Mouse (Mus musculus): Measurements from ENCODE around the gene Apbb2. TPM values are rescaled to one million over a fixed set of nuclear protein-coding genes. Genes with fewer than 3 reads are reported as not detected.

Gene Apbb2
- polyA plus RNA-seq, 1 experiment = 22.6 TPM

GRCm38 (mm10) chr5:66345140-66345539 is 273.4 kb downstream of the Apbb2 start:
- Histone ChIP-seq H3K36me3 (ENCODE audit: control insufficient read depth, insufficient read depth) (peaks cover 9% of the 10 kb centered on the region), H3ac (ENCODE audit: control insufficient read depth, insufficient read length, low read depth) (no peak overlapping the region), H3K79me2 (ENCODE audit: control insufficient read depth, insufficient read depth) (no peaks in the 10 kb centered on the region), H3K79me3 (ENCODE audit: low read depth) (no peaks in the 10 kb centered on the region), H3K27me3 (ENCODE audit: control insufficient read depth, insufficient read depth, insufficient read length) (no peaks in the 10 kb centered on the region), H3K4me3 (ENCODE audit: insufficient read depth, poor library complexity, severe bottlenecking) (no peak overlapping the region)
- TF ChIP-seq CEBPB (IDR thresholded peaks at IDR 0.05; ENCODE audit: low read depth) = no peak
- no peak for TF ChIP-seq USF1 (IDR thresholded peaks at IDR 0.05; ENCODE audit: low read depth)
- no peak for TF ChIP-seq FOSL1 (IDR thresholded peaks at IDR 0.05; ENCODE audit: insufficient read depth, low read length, poor library complexity, severe bottlenecking)
- TF ChIP-seq CTCF (IDR thresholded peaks at IDR 0.05; ENCODE audit: control insufficient read depth, insufficient read depth, insufficient read length) = no peak
- no peak for TF ChIP-seq MYOG (IDR thresholded peaks at IDR 0.05; ENCODE audit: control insufficient read depth, extremely low read depth, insufficient read length)
- no peak for TF ChIP-seq MAX (IDR thresholded peaks at IDR 0.05)
- TF ChIP-seq MYOD1 (IDR thresholded peaks at IDR 0.05; ENCODE audit: control insufficient read depth, insufficient read length, low read depth) = no peak

GRCm38 (mm10) chr5:66344182-66344581 is 274.4 kb downstream of the Apbb2 start:
- Histone ChIP-seq H3ac (ENCODE audit: control insufficient read depth, insufficient read length, low read depth) (no peak overlapping the region), H3K36me3 (ENCODE audit: control insufficient read depth, insufficient read depth) (no peaks in the 10 kb centered on the region), H3K79me3 (ENCODE audit: low read depth) (no peaks in the 10 kb centered on the region), H3K79me2 (ENCODE audit: control insufficient read depth, insufficient read depth) (no peaks in the 10 kb centered on the region), H3K27me3 (ENCODE audit: control insufficient read depth, insufficient read depth, insufficient read length) (no peaks in the 10 kb centered on the region), H3K4me3 (ENCODE audit: insufficient read depth, poor library complexity, severe bottlenecking) (no peak overlapping the region)
- no peak for TF ChIP-seq FOSL1 (IDR thresholded peaks at IDR 0.05; ENCODE audit: insufficient read depth, low read length, poor library complexity, severe bottlenecking)
- no peak for TF ChIP-seq MYOG (IDR thresholded peaks at IDR 0.05; ENCODE audit: control insufficient read depth, extremely low read depth, insufficient read length)
- TF ChIP-seq CTCF (IDR thresholded peaks at IDR 0.05; ENCODE audit: control insufficient read depth, insufficient read depth, insufficient read length) = no peak
- no peak for TF ChIP-seq CEBPB (IDR thresholded peaks at IDR 0.05; ENCODE audit: low read depth)
- TF ChIP-seq USF1 (IDR thresholded peaks at IDR 0.05; ENCODE audit: low read depth) = no peak
- TF ChIP-seq MAX (IDR thresholded peaks at IDR 0.05) = no peak
- TF ChIP-seq MYOD1 (IDR thresholded peaks at IDR 0.05; ENCODE audit: control insufficient read depth, insufficient read length, low read depth) = no peak

- Histone ChIP-seq H3ac (ENCODE audit: control insufficient read depth, insufficient read length, low read depth) (no peak overlapping the region), H3K36me3 (ENCODE audit: control insufficient read depth, insufficient read depth) (no peaks in the 10 kb centered on the region), H3K79me3 (ENCODE audit: low read depth) (no peaks in the 10 kb centered on the region), H3K27me3 (ENCODE audit: control insufficient read depth, insufficient read depth, insufficient read length) (no peaks in the 10 kb centered on the region), H3K4me3 (ENCODE audit: insufficient read depth, poor library complexity, severe bottlenecking) (no peak overlapping the region), H3K79me2 (ENCODE audit: control insufficient read depth, insufficient read depth) (no peaks in the 10 kb centered on the region)
- TF ChIP-seq MYOG (IDR thresholded peaks at IDR 0.05; ENCODE audit: control insufficient read depth, extremely low read depth, insufficient read length) (no peak), USF1 (IDR thresholded peaks at IDR 0.05; ENCODE audit: low read depth) (no peak), CTCF (IDR thresholded peaks at IDR 0.05; ENCODE audit: control insufficient read depth, insufficient read depth, insufficient read length) (no peak), FOSL1 (IDR thresholded peaks at IDR 0.05; ENCODE audit: insufficient read depth, low read length, poor library complexity, severe bottlenecking) (no peak), MYOD1 (IDR thresholded peaks at IDR 0.05; ENCODE audit: control insufficient read depth, insufficient read length, low read depth) (no peak), MAX (IDR thresholded peaks at IDR 0.05) (no peak), CEBPB (IDR thresholded peaks at IDR 0.05; ENCODE audit: low read depth) (no peak)
Observed at GRCm38 (mm10) chr5:66342285-66342684, 276.3 kb downstream of the Apbb2 start.

GRCm38 (mm10) chr5:66341848-66342247 is 276.7 kb downstream of the Apbb2 start:
- Histone ChIP-seq H3ac (ENCODE audit: control insufficient read depth, insufficient read length, low read depth) (no peak overlapping the region), H3K79me2 (ENCODE audit: control insufficient read depth, insufficient read depth) (no peaks in the 10 kb centered on the region), H3K36me3 (ENCODE audit: control insufficient read depth, insufficient read depth) (no peaks in the 10 kb centered on the region), H3K4me3 (ENCODE audit: insufficient read depth, poor library complexity, severe bottlenecking) (no peak overlapping the region), H3K27me3 (ENCODE audit: control insufficient read depth, insufficient read depth, insufficient read length) (no peaks in the 10 kb centered on the region), H3K79me3 (ENCODE audit: low read depth) (no peaks in the 10 kb centered on the region)
- no peak for TF ChIP-seq MYOD1 (IDR thresholded peaks at IDR 0.05; ENCODE audit: control insufficient read depth, insufficient read length, low read depth)
- no peak for TF ChIP-seq MAX (IDR thresholded peaks at IDR 0.05)
- TF ChIP-seq MYOG (IDR thresholded peaks at IDR 0.05; ENCODE audit: control insufficient read depth, extremely low read depth, insufficient read length) = no peak
- TF ChIP-seq CEBPB (IDR thresholded peaks at IDR 0.05; ENCODE audit: low read depth) = no peak
- TF ChIP-seq CTCF (IDR thresholded peaks at IDR 0.05; ENCODE audit: control insufficient read depth, insufficient read depth, insufficient read length) = no peak
- no peak for TF ChIP-seq FOSL1 (IDR thresholded peaks at IDR 0.05; ENCODE audit: insufficient read depth, low read length, poor library complexity, severe bottlenecking)
- TF ChIP-seq USF1 (IDR thresholded peaks at IDR 0.05; ENCODE audit: low read depth) = no peak

- no peaks in the 10 kb centered on the region for H3K79me3 ChIP-seq (ENCODE audit: low read depth)
- H3K79me2 ChIP-seq (ENCODE audit: control insufficient read depth, insufficient read depth) = no peaks in the 10 kb centered on the region
- no peak overlapping the region for H3K4me3 ChIP-seq (ENCODE audit: insufficient read depth, poor library complexity, severe bottlenecking)
- no peak overlapping the region for H3ac ChIP-seq (ENCODE audit: control insufficient read depth, insufficient read length, low read depth)
- H3K36me3 ChIP-seq (ENCODE audit: control insufficient read depth, insufficient read depth) = no peaks in the 10 kb centered on the region
- H3K27me3 ChIP-seq (ENCODE audit: control insufficient read depth, insufficient read depth, insufficient read length) = no peaks in the 10 kb centered on the region
- TF ChIP-seq USF1 (IDR thresholded peaks at IDR 0.05; ENCODE audit: low read depth) = no peak
Observed at GRCm38 (mm10) chr5:66340356-66341102, 278.1 kb downstream of the Apbb2 start.

GRCm38 (mm10) chr5:66338583-66338982 is 280.0 kb downstream of the Apbb2 start:
- no peaks in the 10 kb centered on the region for H3K27me3 ChIP-seq (ENCODE audit: control insufficient read depth, insufficient read depth, insufficient read length)
- peak; percentile 3 for TF ChIP-seq CTCF (IDR thresholded peaks at IDR 0.05; ENCODE audit: control insufficient read depth, insufficient read depth, insufficient read length)
- TF ChIP-seq MAX (IDR thresholded peaks at IDR 0.05) = no peak
- TF ChIP-seq USF1 (IDR thresholded peaks at IDR 0.05; ENCODE audit: low read depth) = no peak
- no peak for TF ChIP-seq MYOG (IDR thresholded peaks at IDR 0.05; ENCODE audit: control insufficient read depth, extremely low read depth, insufficient read length)
- no peak for TF ChIP-seq FOSL1 (IDR thresholded peaks at IDR 0.05; ENCODE audit: insufficient read depth, low read length, poor library complexity, severe bottlenecking)
- H3K79me3 ChIP-seq (ENCODE audit: low read depth) = no peaks in the 10 kb centered on the region
- H3K79me2 ChIP-seq (ENCODE audit: control insufficient read depth, insufficient read depth) = no peaks in the 10 kb centered on the region
- no peaks in the 10 kb centered on the region for H3K36me3 ChIP-seq (ENCODE audit: control insufficient read depth, insufficient read depth)
- H3ac ChIP-seq (ENCODE audit: control insufficient read depth, insufficient read length, low read depth) = no peak overlapping the region
- no peak overlapping the region for H3K4me3 ChIP-seq (ENCODE audit: insufficient read depth, poor library complexity, severe bottlenecking)
